Mouse (Mus musculus): ENCODE data around the gene Gm28048.

Gm28048 gene

DNA sequence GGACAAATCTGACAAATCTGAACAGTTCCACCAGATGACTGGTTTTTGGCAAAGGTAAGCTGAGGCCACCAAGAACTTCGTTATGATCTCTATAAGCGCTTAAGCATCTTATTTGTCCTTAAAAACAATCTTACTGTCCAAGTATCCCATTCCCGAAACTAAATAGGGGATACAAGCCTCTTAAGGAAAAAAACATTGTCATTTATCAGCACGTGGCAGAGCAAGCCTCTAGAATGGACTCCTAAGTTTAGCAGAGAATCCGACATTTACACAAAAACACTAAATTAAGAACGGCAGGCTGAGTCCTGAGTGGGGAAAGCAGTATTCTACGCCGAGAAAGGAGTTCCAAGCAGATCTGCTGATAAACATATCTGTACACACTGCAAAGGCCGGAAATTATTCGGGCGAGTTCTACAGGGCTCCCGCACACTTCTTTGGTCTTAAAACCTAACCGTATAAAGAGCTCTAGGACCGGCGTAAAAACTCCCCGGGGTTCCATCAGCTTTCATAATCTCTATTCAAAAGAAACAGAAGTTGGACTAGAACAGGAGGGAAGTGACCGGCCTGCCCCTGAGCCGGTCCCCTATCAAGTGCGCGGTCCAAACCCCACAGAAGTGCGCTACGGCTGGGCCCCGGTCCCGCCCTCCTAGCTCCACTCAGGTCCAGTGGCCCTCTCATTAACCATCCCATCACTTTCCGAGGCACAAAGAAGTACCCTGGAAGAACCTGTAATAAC lies 124.0 kb downstream of the Gm28048 start:
- peak; percentile 23 for DNase-seq

DNA sequence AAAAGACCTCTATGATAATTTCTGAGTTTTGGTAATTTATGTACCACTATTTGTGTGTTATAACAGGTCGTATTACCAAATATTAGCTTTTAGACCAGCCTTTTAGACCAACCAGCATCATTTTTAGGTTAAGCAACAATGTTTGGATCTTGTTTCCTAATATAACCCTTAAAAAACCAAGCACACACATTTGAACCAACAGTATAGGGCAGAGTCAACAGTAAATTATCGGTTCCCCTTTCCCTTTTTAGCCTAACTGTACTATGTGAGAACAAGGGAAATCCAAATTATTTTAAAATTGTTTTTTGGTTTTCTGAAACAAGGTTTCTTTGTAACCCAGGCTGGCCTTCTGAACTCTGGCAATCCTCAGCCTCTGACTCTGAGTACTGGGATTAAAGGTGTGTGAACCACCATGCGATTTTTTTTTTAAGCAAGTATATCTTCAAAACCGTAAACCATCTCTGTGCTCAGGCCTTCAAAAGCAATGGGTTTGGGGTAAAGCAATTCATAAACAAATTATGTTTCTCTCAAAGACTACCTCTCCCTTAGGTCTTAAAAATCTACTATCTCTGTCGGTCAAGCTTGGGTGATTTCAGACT lies 124.7 kb downstream of the Gm28048 start:
- DNase-seq = no peak

DNA sequence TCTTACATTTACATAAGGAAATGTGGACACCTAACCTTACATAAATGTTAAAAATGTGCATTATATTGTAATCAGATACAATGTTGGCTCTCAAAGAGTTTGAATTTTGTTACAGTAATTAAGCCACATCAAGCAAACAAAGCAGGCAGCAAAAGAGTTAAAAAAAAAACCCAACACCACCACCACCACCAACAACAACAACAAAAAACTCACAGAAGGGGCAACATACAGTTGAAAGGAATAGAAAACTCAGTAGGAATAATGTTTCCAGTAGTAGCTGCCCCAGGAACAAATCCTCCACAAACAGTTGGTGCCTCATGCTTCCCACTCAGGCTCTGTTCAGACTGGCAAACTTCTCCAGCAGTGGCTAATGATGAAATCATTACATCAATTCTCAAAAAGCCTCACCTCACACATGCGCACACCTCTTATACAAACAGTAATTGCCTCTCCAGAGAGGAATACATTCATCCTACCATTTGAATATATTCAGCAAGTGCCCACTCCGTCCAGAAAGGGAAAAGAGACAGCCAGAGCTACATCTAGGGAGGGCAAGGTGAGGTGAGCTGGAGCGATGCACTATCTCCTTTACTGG lies 125.4 kb downstream of the Gm28048 start:
- no peak for DNase-seq

DNA sequence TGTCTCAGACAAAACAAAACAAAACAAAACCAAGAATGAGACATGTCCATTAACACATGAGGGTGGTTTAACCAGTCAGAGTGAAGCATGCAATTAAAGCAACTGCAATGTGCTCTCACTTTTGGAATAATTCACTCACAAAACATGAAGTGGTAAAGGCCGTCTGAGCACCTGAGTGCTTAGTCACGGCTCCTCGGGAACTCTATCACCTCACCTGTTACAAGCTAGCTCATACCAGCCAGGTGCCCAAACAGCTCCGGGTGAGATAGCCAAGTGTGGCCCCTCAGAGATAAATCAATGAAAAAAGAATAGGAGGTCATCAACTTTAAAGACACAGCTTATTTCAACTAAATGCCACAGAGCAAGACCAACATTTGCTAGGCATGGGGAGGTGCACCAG lies 127.3 kb downstream of the Gm28048 start:
- DNase-seq = no peak

DNA sequence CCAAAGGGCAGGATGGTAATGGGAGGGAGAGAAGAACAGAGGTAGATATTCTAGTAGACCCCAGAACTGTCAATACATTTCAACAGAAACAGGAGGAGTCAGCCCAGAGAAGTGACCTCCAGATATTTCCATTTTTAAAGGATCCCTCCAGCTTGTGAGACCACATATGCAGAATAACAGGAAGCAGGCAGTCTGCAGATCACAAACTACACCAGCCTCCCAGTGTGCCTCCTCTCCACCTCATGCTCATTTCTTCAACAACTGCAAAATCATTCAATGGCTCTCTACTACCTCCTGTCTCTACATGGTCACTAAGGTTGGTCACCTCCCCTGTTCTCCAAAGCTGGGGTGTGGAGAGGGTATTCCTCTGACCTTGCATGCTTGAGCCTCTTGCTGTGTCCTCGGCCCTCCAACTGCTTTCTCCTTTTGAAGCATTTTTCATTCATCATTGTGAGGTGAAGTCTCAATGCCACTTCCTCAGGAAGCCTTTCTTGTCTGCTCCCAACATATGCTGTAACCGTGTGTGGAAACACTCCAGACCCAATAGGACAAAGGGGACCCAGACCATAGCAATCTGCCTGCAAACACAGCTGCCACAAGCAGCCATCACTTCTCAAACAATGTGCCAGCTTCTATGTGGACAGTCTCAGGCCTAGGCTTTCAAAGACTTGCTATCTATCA lies 128.3 kb downstream of the Gm28048 start:
- no peak for DNase-seq

DNA sequence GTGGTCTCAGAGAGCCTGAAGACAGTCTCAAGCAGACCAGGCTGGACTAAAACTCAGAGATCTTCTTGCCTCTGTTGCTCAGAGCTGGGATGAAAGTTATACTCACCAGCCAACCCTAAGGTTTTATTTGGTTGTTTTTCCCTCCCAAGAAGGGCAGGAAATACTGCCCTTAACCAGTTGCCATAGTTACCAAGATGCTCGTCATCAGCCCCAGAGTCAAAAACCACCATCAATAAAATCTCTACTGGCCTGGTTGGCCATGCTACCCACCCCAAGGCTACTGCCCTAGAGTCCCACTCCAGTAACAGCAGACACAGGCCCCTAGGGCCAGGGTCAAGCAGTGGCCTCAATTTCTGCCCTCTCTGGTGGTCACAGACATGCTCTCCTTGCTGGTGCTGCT lies 129.4 kb downstream of the Gm28048 start:
- DNase-seq = no peak

DNA sequence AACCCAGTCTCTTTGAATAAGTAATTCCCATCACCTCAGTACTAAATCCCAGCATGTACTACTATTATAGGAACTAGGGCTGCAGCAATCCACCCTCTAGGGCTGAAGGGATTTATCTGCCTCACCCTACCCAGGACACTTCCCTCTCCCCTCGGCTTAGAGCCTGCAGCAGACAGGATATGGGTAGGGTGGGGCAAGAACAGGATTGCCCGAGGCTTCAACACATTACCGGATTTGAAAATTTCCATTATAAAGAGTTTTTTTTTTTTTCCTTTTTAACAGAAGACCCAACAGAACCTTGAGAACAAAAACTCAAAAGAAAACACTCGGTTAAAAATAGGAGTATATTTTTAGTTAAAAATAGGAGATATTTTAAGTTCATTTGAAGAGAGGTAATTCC lies 130.5 kb downstream of the Gm28048 start:
- no peak for DNase-seq

DNA sequence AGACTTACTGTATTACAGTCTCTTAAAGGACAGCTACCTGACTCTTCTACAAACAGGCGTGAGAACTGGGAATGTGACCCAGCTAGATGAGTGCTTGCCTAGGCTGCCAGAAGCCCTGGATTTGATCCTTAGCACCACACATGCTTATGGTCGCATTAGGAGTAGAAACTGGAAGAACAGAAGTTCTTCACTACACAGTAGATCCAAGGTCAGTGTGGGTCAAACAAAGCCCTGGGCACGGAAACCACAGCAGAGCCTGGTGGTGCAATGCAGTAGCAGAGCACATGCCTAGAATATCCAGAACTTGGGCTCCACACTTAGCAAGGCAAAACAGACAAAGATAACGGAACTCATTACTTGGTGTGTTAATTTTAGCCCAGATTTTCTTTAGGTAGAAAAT lies 131.8 kb downstream of the Gm28048 start:
- no peak for DNase-seq

DNA sequence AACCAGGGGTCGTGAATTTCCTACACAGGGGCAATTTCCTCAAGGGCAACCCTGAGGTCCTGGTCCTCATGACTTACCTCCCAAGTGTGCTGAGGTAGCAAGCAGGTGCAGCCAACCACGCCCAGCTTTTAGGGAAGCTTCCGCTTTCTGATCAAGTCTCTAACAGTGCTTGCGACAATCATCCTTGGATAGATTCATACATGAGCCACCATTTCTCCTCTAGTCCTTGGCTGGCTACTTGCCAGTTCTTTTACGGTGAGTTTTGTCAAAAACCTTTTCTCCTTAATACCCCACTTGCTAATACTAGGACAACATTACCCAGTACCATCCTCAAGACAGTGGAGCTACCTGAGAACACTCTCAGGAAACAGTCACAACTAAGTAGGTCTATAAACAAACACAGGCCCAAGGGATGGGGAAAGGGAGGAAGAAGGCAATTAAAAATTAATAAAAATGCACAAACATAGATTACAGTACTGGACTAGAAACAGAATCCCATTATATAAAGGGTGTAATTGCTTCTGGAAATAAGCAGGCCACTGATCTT lies 133.2 kb downstream of the Gm28048 start:
- no peak for DNase-seq

DNA sequence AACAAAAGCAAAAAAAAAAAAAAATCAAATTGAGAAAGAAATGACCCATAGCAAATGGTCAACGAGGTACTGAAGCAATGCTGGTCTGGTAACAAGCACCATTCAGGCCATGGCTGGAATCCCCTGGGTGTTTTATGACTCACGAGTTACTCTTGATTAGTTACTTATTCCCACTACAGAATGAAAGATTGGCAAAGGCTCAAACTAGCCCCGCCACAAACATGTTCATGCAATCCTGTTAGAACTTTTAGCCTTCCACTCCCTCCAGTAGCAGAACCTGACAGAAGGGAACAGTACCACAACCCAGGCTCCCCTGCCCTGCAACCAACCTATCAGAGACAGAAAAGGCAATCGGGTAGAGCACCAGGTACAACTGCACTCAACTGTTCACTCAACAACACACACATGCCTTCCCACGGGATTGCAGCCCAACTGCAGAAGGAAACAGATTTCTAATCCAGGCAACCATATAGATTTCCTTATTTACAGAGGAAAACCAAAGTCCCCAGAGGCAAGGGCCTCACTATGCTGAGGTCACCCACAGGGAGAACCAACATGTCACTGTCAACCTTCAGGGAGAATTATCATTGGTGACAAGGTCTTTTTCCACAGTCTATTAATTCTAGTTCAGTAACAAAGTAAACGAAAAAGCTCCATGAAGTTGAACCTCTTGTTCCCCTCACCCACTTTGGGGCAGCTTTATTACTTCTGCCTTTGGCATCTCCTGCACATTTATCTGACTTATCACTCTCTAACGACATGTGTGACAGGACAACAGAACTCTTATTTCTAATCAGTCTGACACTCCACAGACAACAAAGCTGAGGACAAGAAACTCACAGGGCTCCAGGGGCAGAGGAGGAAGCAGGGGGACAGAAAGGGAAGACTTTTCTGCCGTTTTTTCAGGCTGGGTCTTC lies 133.9 kb downstream of the Gm28048 start:
- no peak for DNase-seq

DNA sequence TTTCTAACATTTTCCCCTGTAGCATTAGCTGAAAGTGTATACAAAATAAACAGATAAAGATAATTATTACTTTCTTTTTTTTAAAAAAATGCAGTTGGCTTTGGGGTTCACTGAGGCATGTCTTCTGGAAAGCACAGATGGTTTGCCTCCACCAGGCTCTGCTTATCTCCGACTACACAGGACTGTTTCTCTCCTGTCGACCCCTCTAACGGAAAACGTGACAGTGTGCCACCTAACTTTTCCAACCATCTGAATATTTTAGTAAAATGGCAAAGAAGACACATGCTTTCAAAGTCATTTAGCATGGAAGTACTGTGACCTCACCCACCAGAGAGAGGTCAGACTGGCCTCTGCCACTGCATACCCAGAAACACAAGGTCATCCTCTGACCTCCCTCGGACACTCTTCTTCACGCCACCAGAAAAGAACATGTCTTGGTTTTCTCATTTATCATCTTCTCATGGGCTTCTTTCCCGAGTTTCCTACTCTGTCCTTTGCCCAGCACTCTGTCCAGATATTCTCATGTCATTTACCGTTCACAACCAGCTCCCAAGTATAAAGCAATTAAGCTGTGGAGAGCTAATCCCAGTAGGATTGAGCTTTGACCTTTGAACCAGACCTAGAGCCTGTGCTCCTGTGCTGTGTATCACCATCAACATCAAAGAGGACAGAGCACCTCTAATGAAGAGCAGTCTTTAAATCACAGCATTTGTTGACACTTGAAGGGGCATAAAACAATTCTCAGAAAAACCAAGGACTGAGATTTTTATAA lies 134.7 kb downstream of the Gm28048 start:
- no peak for DNase-seq

DNA sequence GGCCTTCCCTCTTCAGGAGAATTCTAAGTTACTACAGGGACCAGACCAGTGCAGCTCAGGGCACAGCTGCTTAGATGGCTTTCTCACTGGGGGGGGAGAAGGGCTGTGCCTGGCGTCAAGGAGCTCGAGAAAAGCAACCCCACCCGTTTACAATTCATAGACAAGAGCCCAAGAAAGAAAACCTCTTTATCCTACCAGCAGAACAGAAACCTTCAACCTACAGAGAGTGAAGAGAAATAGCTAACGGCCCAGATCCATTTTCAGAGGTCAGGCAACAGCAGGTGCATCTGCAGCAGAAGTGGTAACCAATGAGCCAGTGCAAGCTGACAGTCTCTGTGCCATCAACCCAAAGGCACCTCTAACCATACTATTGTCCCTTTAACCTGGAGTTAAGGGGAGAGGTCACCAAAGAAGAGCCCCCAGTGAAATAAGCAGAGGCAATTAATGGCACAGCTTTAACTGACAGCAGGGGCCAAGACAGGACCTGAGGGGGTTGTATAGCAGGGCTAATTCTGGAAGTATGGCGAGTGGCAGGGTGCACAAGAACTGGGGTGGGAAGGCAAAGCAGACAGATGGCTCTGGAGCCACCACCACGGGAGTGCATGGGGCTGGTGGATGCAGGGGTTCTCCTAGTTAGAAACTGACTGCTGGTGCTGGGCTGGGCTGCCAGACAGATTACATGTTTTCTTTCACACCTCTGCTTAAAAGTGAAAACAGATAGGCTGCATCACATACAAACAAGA lies 135.6 kb downstream of the Gm28048 start:
- DNase-seq = no peak

DNA sequence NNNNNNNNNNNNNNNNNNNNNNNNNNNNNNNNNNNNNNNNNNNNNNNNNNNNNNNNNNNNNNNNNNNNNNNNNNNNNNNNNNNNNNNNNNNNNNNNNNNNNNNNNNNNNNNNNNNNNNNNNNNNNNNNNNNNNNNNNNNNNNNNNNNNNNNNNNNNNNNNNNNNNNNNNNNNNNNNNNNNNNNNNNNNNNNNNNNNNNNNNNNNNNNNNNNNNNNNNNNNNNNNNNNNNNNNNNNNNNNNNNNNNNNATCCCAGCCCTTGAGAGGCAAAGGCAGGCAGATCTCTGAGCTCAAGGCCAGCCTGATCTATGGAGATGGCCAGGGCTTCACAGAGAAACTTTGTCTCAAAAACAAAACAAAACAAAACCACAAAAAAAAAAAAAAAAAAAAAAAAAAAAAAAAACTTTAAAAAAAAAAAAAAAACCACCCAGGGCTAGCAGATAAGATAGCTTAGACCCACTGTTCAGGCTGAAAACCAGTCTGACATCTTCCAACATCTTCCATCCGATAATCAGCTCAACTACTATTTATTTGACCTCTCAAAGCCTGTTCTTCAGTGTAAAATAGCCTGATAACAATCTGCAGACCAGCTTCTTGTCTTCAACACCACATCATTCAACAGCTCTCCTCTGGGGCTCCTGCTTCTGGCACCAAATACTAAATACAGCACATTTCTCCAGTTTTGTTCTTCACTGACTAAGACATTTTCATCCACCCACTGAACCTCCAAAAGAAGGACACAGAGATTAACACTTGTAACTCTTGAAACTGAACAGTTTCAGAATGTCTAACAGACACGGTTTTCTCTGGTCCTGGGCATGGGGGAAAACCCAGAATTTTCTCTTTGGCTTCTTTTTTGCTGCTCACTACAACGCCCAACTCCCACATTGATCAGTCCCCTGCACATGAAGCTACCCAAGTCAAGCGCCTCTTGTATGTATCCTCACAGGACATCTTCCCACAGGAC lies 136.9 kb downstream of the Gm28048 start:
- DNase-seq = no peak

DNA sequence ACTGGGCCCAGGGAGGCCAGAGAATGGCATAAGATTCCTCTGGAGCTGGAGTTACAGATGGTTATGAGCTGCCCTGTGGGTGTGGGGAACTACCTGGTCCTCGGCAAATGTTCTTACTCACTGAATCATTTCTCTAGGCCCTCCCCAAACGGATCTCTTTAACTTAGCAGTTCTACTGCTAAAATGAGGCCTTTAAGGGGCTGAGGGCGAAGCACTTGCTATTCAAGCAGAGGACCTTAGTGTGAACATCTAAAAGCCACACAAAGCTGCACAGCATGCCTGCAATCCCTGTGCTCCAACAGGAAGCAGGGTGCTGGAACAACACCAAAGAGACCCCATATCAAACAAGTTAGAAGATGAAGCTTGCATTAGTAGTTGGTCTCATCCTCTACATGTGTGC lies 142.4 kb downstream of the Gm28048 start:
- no peak for DNase-seq

DNA sequence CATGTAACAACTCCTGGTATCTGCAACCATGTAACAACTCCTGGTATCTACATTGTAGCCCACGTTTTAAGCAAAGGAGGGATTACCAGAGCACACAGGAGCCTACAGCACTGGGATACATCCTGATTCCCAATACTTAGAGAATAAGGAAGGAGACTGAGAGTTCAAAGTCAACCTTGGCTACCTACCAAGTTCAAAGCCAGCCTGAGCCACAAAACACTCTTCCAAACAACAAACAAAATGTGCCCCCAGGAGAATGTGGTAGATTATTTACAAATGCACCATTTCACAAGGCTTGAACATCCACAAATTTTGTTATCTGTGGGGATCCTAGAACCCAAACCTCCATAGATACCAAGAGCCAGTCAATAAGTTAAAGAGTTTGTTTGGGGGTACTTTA lies 143.5 kb downstream of the Gm28048 start:
- no peak for DNase-seq

DNA sequence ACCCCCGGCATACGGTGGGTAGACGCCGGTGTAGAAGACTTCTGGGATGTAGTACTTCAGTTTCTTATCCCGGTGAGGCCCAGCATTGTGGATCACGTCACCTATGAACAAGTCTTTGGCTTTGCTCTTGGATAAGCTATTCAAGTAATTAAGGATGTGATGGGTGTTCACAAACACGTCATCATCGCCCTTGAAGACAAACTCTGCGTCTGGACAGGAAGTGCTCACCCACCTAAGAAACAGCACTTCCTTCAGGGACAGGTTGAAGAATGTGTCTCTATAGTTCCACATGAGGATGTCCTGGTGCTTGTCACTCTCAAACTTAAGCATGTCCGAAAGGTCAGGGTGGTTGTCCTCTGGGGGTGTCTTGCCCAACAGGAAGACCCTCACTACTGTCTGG lies 145.6 kb downstream of the Gm28048 start:
- no peak for DNase-seq

DNA sequence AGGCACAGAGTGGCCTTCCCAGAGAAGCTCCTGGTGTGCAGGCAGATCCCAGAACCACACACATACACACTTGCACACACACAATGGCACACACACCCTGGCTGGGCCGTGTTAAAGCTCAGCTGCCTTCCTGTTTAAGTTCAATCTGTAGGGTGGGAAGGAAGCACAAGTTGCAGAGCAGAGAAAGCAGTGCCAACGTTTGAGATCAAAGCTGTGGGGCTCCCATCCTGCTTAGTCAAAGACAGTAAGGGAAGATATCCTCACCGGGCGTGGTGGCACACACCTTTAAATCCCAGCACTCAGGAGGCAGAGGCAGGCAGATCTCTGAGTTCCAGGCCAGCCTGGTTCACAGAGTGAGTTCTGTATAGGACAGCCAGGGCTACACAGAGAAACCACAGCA lies 149.3 kb downstream of the Gm28048 start:
- DNase-seq = no peak

DNA sequence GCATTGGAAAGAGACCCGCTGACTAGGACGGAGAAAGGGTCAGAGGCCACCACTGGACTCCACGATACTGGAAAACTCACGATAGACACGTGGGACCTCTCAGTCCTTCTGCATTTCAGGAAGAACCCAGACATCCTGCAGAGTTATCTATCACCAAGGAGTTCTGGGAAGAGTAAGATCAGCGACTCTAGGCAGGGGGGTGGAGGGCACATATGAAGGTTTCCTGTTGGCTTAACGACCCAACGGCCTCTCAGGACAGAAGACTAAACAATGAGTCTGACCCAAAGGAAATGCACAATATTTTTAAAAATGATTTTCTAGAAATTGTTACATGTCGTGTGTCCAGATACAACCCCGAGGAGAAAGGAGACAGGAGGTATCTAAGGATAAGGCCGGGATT lies 150.0 kb downstream of the Gm28048 start:
- DNase-seq = no peak

DNA sequence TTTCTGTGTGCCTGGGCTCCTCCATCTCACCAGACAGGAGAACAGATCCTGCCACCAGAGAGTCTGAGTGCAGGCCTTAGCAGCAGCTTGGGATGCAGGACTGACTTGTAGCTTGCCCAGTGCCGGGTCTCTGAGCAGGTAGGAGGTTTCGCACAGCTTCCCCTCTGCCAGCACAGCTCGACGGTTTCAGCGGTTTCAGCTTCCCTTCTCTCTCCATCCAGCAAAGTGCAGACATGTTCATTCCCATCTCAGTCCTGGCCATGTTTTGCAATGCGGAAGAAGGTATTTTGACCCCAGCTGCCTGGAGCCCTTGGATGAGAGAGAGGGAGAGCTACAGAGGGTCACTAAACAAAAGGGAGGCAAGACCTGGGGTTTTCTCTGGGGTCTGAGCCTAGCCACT lies 151.2 kb downstream of the Gm28048 start:
- DNase-seq = no peak

DNA sequence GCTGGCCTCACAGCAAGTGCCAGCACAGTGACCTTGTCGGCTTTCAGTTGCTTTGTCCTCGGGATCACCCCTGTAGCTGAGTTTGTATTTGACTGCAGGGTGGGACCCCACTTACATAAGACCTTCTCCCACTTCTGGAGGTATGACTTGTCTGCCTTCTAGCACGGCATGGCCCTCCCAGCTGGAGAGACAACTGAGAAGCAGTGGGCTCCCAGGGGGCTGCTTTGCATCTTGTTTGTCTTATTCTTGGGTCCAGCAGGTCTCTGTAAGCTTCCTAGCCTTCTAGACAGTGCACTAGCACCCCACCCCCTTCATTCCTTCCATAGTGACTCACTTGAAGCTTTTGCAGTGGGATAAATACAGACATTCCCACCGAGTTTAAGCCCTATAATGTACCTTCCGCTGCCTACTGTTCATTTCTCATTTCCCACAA lies 151.7 kb downstream of the Gm28048 start:
- no peak for DNase-seq

Data from embryo, embryonic 11 days (tissue).